Mouse (Mus musculus): Measurements from ENCODE around the gene Rnf144a.

GRCm38 (mm10) chr12:26403372-26404125 is 11.5 kb downstream of the Rnf144a start:
- TF ChIP-seq CTCF (IDR thresholded peaks at IDR 0.05; ENCODE audit: low read depth, low read length) (no peak), POLR2A (IDR thresholded peaks at IDR 0.05; ENCODE audit: extremely low read depth, insufficient read depth, low read length) (no peak)
